Mouse (Mus musculus): ENCODE data around the gene Rassf1.

The Rassf1 gene

DNA sequence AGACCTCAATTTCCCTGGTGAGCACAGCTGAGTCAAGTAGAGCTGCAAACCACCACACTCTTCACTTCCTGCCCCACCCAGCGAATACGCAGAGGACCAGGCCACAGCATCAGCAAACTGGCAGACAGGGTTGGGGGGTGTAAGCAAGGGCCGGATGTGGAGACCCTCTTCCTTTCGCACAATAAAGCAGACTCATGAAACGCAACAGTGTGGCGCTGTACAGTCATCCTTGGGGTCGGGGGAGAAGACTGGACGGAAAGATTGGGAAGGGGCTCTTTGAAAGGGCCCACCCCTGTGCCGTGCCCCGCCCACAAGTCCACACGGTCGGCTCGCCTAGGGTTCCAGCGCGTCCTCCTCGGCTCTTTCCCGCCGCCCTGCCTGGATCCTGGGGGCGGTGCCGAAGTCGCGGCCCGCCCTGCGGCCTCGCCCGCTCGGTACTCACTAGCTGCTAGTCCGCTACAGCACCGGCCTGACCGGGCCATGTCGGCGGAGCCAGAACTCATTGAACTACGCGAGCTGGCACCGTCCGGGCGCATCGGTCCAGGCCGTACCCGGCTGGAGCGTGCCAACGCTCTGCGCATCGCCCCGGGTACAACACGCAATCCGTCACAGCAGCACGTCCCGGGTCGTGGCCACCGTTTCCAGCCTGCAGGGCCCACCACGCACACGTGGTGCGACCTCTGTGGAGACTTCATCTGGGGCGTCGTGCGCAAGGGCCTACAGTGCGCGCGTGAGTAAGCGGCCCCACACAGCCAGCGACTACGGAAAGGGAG lies at the start of gene Rassf1:
TSS of gene Rassf1 (plus strand) at position 439 of the 773 bp plus-strand sequence.
- in situ Hi-C loops (cut with MboI; ENCODE audit: low sequenced_read_pairs): no loop called here

DNA sequence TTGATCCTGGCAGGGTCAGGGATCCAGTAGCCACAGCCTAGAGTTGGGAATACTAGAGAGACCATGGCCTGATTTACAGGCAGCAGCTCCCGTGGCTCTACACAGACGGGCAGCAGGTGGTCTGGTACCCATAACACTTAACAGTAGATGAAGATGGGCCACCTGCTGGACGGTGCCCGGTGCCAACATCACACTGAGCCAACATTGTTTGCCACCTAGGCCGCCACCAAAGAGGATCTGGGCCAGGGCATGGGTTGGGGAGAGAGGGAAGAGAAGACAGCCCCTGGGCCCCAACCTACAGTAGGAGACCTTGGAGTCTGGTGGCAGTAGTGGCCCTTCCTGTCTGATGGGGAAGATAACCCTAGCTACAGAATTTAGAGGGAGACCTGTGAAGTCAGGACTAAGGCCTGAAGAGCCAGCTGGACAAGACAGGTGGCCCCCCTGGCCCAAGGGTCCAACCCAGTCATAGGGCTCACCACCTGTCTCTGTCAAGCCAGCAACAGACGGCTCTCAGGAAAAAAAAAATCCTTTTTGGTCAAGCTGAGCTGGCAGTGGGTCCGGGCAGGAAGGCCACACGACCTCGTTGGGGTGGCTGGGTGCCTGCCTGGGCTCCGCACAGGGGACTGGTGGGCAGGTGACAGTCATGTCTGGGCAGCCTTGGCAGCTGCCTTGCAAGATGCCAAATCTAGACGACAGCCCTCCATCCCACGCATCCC lies 49.1 kb upstream of the Rassf1 start:
- in situ Hi-C loops (cut with MboI; ENCODE audit: low sequenced_read_pairs): no loop called here

DNA sequence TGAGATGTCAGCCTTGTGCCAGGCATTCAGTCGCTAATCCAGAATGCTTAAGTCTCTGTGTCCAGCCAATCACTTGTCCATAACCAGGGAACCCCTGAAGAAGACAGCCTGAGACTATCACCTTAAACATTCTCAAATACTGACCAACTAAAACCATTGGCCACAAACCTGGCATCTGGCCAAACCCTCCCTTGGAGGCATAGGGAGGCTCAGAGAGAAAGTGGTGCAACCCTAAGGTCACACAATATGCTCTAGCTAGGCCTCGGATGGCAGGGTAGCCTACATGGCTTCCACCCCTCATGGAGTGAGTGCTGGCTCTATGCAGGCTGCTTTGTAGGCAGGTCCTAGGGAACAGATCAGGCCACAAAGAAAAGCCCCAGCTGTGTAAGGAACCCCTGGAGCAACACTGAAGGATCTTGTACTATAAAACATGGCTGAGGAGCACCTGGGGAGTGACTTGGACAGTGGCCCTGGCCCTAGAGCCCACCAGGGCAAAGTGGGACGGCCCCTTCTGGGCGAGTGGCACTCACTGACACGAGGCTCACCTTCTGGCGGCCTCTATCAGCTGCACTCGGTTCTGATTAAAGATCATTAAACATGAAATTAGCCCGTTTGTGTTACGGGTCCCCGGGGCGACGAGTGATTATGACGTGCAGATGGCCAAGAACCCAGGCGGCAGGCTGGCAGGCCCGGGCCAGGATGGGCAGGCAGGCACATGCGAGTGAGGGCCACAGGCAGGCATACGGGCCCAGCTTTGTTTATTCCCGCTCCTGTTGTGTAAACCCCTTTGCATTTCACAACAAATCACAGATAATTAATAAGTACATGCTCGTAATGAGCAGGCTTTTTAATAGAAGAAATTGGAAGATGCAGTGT lies 46.5 kb upstream of the Rassf1 start:
- in situ Hi-C loops (cut with MboI; ENCODE audit: low sequenced_read_pairs): no loop called here

DNA sequence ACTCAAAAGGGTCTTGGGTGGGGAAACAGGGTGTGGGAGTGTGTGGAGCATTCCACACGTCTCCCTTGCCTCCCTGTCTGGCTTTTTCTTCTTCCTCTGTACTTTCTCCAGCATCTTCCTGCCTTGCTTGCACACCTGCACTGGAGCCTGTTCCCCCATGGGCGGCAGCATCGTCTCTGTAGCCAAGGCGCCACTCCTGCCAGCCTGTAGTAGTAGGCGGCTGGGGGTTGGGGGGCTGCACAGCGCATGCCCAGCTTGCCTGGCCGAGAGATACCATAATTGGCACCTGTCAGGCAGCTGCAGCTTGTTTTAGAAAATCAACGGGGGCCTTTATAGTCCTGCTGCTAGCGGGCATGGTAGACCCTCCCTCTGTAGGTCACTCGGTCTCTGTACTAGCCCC lies 43.1 kb upstream of the Rassf1 start:
- in situ Hi-C loops (cut with MboI; ENCODE audit: low sequenced_read_pairs): no loop called here

DNA sequence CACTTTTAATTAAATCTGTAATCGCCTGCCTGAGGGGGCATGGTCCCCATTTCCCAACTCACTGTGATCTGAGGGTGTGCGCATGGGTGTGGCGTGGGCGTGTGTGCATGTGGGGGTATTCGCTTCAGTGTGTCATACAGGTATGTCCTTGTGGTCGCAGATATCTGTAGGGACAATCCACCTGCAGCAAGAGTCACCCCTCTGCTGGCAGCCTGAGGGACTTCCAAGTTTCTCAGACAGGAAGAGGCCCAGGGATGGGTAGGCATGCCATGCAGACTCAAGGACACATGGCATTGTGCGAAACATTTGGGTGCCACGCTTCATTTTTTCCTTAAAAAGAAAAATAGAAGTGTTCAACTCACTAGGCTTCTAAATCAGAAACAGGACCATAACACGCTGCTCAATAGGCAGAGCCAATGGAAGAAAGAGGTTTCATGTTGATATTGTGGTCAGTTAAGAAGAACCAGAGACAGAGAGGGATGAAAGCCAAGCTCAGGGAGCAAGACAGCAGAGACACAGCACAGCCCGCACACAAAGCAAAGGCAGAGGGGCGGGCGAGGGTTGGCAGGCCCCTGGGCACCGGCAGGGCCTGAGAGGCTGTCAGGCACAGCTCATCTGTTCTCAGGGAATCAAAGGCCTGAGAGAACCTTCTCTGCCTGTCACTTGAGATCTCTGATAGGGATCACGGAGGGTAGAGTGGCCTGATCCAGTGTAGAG lies 40.8 kb upstream of the Rassf1 start:
- in situ Hi-C loops (cut with MboI; ENCODE audit: low sequenced_read_pairs): no loop called here

DNA sequence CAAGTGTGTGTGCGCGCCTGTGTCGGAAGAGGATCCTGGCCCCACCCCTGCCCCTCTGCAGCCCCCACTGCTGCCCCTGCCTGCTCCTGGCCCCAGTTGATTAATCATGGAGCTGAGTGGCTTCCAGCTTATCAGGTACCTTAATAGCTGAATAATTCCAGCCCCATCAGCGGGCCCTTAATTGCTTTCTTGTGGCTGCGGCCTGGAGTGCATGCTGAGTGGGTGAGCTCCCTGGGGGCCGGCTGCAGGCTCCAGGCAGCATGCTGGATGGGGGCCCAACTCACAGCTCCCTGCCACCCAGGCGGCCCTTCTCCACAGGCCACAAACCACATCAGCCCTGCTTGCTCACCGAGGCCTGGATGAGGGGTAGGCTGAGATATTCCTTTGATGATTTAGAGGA lies 39.9 kb upstream of the Rassf1 start:
- in situ Hi-C loops (cut with MboI; ENCODE audit: low sequenced_read_pairs): no loop called here

DNA sequence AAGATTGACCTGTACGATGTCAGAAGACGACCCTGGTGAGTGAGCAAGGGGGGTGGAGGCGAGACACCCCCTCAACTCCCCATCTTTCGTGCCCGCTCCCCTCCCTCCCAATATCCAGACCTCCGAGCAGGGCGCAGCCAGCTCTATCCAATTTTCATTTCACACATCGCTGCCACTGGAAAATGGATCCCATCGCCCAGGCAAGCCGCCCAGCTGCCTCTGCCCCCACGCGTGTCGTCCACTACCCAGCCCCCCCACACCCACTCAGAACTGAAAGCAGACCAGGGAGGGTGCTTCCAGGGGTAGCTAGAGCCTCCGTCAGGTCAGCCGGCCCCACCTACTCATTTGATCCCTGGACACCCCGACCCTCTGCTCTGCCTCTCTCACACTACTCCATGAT lies 39.0 kb upstream of the Rassf1 start:
- in situ Hi-C loops (cut with MboI; ENCODE audit: low sequenced_read_pairs): no loop called here

DNA sequence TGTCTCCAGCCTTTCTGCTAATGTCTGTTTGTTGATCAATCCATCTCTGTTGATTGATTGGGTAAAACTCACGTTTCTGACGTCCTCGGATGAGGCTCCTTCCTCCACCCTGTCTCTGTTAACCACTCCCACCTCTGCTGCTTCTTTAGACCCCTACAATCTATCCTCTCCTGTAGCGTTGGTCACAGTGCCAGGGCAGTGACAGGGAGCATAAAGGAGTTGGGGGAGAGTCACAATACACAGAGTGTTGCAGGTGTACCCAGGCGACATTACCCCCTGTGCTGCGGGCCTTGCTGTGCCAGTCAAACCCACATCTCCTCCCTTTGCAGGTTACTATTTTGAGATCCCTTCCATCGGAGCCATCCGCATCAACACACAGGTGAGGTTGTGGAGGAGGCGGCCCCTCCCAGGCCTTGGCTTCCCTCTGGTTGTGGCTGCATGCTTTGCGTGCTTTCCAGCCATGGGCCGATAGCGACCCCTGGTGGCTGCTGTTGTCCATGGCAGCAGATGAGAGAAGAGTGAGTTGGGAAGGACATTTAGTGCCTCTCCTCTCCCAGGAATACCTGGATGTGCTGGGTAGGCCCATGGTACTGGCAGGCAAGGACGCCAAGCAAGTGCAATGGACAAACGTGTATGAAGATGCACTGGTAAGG lies 36.9 kb upstream of the Rassf1 start:
- in situ Hi-C loops (cut with MboI; ENCODE audit: low sequenced_read_pairs): no loop called here

DNA sequence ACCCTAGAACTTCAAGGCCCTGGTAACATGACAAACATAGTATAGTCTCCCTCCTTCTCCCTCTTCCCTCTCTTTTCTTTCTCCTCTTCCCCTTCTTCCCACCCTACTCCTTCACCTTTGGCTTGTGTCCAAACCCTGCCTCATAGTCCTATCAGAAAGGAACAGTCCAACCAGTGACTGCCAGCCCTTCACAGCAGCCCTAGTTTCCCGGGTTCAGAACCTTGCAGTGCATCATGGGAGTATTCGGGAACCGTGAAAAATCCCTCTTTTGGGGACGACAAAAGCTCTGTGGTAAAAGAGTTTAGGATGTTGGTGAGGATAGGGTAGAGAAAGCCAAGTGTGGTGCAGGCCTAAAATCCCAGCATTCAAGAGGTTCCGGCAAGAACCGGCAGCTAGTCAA lies 31.0 kb upstream of the Rassf1 start:
- in situ Hi-C loops (cut with MboI; ENCODE audit: low sequenced_read_pairs): no loop called here

DNA sequence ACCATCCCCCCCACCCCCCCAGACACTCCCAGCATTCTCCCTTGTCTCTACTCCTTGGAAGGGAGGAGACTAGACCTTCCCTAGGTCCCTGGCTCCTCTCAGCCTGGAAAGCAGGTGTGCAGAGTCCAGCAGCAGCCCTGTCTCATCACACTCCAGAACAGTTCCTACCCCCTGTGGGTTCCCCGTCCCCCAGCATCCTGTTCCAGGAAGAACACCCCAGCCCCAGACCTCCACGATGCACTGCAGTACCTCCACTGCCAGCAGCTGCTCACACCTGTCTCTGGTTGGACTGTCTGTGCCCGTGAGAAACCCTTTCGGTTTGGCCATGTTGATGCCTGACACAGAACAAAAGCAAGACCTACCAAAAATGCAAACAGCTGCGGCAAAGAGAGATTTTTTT lies 30.2 kb upstream of the Rassf1 start:
- in situ Hi-C loops (cut with MboI; ENCODE audit: low sequenced_read_pairs): no loop called here

DNA sequence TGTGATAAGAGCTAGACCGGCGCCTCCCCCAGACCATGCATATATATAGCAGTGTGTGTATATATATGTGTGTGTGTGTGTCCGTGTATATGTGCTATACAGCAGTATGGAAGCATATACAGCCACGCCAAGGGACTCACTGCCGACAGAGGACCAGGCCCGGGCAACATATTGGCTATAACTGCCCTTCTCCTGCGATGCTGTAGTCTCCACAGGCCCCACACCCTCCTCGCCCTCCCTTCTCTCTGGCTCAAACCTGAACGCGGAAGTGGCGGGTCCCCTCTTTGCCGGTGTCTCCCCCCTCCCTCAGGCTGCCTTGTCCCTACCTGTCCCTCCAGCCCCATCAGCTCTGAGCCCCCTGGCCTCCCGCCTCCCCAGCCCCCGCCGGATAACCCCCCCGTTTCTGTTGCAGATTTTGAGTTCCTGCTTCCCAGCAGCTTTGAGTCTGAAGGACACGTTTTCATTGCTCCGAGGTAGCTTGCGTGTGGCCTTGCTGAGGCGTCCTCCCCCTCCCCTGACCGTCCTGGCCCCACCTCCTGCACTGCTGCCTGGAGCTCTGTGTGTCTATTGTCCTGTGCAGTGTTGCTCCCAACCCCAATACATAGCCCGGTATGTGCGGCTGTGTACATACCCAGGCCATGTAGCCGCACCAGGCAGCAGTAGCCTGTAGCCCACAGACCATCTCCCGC lies 29.5 kb upstream of the Rassf1 start:
- in situ Hi-C loops (cut with MboI; ENCODE audit: low sequenced_read_pairs): no loop called here

DNA sequence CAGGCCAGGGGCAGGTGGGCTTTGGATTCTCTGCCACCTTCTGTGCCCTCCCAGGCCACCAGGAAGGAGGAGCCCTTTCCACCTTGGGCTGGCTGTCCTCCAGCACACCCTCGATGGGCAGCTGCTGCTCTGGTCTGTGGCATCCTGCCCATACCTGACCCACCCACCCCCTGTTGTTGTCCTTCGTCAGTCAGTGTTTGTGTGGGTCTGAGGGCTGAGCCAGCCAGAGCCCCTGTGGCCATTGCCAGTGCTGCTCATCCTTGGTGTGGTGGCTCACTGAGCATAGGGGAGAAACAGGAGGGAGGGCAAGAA lies 29.0 kb upstream of the Rassf1 start:
- in situ Hi-C loops (cut with MboI; ENCODE audit: low sequenced_read_pairs): no loop called here

DNA sequence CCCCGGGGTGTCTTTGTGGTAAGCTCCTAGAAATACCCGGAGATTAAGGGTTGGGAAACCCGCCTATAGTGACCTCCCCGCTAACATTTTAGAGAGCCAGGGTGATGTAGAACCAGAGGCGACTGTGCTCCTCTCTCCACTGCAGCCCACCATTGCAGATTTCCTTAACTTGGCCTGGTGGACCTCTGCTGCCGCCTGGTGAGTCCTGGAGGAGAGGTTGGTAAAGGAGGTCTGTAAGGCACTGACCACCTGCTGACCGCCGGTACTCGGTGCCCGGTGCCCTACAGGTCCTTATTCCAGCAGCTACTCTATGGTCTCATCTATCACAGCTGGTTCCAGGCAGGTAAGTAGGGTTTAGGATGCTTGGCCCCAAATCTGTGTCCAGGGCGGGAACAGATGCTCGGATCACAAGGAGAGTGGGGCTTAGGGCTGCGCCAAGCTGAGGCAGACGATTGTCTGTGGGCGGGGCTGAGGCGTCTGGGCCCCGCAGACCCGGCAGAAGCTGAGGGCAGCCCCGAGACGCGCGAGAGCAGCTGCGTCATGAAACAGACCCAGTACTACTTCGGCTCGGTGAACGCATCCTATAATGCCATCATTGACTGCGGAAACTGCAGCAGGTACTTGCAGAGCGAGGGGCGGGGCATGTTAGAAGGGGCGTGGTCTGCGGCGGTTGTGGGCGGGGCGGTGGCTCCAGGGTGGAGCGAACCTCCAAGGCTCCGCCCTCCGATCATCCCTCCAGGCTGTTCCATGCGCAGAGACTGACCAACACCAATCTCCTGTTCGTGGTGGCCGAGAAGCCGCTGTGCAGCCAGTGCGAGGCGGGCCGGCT lies 24.9 kb upstream of the Rassf1 start:
- in situ Hi-C loops (cut with MboI; ENCODE audit: low sequenced_read_pairs): no loop called here

DNA sequence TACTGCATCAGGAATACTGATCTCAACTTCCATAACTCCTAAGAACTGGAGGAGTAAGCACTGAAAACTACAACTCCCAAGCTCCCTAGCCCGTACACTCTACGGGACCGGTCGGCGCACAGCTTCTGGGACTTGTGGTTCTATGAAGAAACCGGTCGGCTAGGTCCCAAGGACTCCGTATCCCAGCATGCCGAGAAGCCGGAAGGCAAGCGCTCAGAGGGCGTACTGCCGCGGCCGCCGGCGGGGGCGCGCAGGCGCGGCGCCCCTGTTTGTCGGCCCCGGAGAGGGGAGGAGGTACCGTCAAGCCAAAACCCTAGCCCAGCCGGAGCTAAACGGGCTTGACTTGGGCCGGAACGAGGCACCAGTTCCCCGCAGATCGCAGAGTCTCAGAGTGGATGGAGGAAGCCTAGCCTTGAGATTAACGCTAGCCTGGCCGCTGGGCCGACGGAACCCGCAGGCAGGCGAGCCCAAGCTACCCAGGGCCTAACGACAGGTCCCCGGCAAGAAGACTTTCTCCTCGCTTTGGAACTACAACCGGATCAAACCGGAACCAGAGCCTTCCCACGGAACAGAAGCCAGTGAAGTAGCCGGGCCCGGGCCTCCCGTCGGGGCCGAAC lies 17.5 kb upstream of the Rassf1 start, which contains the start of gene Tmem115:
TSS of gene Tmem115 (plus strand) at position 155 of the 617 bp plus-strand sequence.
- in situ Hi-C loops (cut with MboI; ENCODE audit: low sequenced_read_pairs): no loop called here

DNA sequence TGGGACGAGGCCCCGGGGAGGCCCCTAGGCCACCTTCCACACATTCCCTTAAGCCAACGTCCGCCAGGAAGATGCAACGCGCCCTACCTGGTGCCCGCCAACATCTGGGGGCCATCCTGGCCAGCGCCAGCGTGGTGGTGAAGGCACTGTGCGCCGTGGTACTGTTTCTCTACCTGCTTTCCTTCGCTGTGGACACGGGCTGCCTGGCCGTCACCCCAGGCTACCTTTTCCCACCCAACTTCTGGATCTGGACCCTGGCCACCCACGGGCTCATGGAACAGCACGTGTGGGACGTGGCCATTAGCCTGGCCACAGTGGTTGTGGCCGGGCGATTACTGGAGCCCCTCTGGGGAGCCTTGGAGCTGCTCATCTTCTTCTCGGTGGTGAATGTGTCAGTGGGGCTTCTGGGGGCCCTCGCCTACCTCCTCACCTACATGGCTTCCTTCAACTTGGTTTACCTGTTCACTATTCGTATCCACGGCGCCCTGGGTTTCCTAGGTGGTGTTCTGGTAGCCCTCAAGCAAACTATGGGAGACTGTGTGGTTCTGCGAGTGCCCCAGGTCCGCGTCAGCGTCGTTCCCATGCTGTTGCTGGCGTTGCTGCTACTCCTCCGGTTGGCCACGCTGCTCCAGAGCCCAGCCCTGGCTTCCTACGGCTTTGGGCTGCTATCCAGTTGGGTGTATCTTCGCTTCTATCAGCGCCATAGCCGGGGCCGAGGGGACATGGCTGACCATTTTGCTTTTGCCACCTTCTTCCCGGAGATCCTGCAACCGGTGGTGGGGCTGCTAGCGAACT lies 16.8 kb upstream of the Rassf1 start:
- in situ Hi-C loops (cut with MboI; ENCODE audit: low sequenced_read_pairs): no loop called here

DNA sequence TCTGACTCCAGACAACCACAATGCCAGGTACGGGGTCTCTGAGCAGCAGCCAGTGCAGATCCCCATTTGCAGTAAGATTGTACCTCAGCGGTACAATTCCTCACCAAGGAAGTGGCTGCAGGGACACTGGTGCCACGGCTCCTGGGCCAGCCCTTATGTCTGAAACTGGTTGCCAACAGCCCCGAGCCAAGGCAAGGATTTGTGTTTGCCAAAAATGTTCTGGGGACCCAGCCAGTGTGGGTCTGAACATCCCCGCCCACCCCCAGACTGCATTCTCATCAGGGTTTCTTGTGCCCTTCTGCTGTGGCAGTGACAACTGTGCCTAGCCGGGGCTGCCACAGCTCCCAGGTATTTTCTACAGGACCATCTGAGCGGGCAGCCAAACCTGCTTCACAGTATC lies 13.1 kb upstream of the Rassf1 start:
- in situ Hi-C loops (cut with MboI; ENCODE audit: low sequenced_read_pairs): no loop called here

DNA sequence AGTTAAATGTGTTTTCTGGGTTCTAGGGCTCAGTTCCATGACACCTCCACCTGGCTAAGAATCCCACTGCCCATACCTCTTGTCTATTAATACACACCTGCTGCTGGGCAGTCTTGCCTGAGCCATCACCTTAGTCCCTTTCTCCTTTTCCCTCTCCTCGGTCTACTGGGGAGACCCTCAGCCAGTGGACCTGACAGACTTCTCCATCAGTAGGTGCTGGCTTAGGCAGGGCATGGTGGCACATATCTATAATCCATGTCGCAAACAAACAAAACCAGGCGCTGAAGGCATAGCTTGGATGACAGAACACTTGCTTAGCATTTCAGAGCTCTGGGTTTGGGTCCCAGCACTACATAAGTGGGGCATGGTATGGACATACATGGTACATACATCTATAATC lies 12.6 kb upstream of the Rassf1 start:
- in situ Hi-C loops (cut with MboI; ENCODE audit: low sequenced_read_pairs): no loop called here

DNA sequence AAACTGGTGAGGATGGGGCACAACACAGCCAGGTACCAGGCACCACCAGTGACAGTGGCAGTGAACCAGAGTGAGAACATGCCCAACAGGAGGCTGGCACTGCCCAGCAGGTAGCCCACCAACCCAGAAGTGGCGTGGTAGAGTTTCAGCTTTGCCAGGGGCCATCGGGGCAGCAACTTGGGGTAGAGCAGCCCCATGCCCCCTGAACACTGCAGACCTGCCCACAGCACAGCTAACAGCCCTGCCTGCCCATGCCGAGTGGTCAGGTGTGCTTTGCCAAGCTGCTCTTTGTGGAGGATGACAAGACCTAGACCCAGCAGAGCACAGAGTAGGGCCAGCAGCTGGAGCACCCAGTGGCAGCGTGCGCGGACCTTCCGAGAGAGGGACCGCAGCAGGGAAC lies 11.4 kb upstream of the Rassf1 start:
- in situ Hi-C loops (cut with MboI; ENCODE audit: low sequenced_read_pairs): no loop called here
